Mouse (Mus musculus) lung, embryonic 16.5 days (tissue): ENCODE measurements around the gene Olfr1195. TPM values are rescaled to one million over a fixed set of nuclear protein-coding genes. Genes with fewer than 3 reads are reported as not detected.
"Not testable (repeated sequence)": the region's sequence is repeated elsewhere in the genome, so short reads cannot be mapped to it uniquely, and the experiment has no call there.

Experiments used
- ATAC-seq: fragments of 200-750 bp; cut with Nextera tagmentation; 2 replicates; pipeline ENCODE4 v1.8.0; 2017; ENCODE audit warnings: low read depth, mild to moderate bottlenecking, moderate library complexity
- H3K27ac ChIP-seq: fragments of 300-500 bp; sonication (generic); 2 replicates; pipeline ENCODE4 v1.5.1; 2014; ENCODE audit warnings: mild to moderate bottlenecking, control low read depth, low read length
- H3K27me3 ChIP-seq: fragments of 300-500 bp; sonication (generic); 2 replicates; pipeline ENCODE4 v1.6.1; 2014; ENCODE audit warnings: low read depth, low read length, mixed read lengths; ENCODE audit not compliant: control insufficient read depth, insufficient read depth
- H3K36me3 ChIP-seq: fragments of 300-500 bp; sonication (generic); 2 replicates; pipeline ENCODE4 v1.6.1; 2014; ENCODE audit warnings: low read length; ENCODE audit not compliant: control insufficient read depth, insufficient read depth
- H3K4me1 ChIP-seq: fragments of 300-500 bp; sonication (generic); replicated peaks from 2 replicates; pipeline ENCODE4 v1.6.1; 2014; ENCODE audit warnings: low read length, mixed read lengths; ENCODE audit not compliant: control insufficient read depth, insufficient read depth
- H3K4me2 ChIP-seq: fragments of 300-500 bp; sonication (generic); 2 replicates; pipeline ENCODE4 v1.6.1; 2014; ENCODE audit warnings: low read depth, low read length, control low read depth
- H3K4me3 ChIP-seq: fragments of 300-500 bp; sonication (generic); 2 replicates; pipeline ENCODE4 v1.5.1; 2014; ENCODE audit warnings: mild to moderate bottlenecking, low read length, control low read depth
- H3K9ac ChIP-seq: fragments of 300-500 bp; sonication (generic); 2 replicates; pipeline ENCODE4 v1.6.1; 2014; ENCODE audit warnings: low read length, control low read depth
- H3K9me3 ChIP-seq: fragments of 300-500 bp; sonication (generic); 2 replicates; pipeline ENCODE4 v1.6.1; 2016; ENCODE audit warnings: low read length; ENCODE audit not compliant: control insufficient read depth
- WGBS: fragments of 180-500 bp; shearing (Covaris S2); extraction: QIAGEN DNeasy Blood & Tissue Kit; methylation state at CpG from one replicate; pipeline ENCODE4 v1.1.7; 2014; 5-methylcytosine and 5-hydroxymethylcytosine counted together
- polyA plus RNA-seq: library from polyadenylated mRNA; unstranded; fragments of >200 nt; fragmentation: Nextera tagmentation; extraction: Ambion mirVana; gene quantifications from 2 replicates; pipeline ENCODE4 v1.2.1, GENCODE M21; 2015

Gene Olfr1195
- not detected in 2 replicates for polyA plus RNA-seq

- Histone ChIP-seq H3K9me3 (no peaks in the 10 kb centered on the region), H3K4me1 (no peaks in the 10 kb centered on the region), H3K36me3 (no peaks in the 10 kb centered on the region), H3K9ac (no peak within 1 kb of the TSS), H3K27ac (no peak within 1 kb of the TSS), H3K4me2 (no peak within 1 kb of the TSS), H3K4me3 (no peak within 1 kb of the TSS), H3K27me3 (no peaks in the 10 kb centered on the region)
- ATAC-seq: no peak
Observed at GRCm38 (mm10) chr2:88689087-88689486, at the start of gene Olfr1195. Olfr1195 (minus strand) TSS chr2:88689187.

GRCm38 (mm10) chr2:88732266-88732665 is 43.3 kb upstream of the Olfr1195 start, which contains the start of gene Olfr1197:
Olfr1197 (minus strand) TSS chr2:88732366.
- H3K9ac ChIP-seq: no peak within 1 kb of the TSS
- no peak within 1 kb of the TSS for H3K27ac ChIP-seq
- no peaks in the 10 kb centered on the region for H3K36me3 ChIP-seq
- no peak within 1 kb of the TSS for H3K4me2 ChIP-seq
- 80% methylated on average over 1 of the region's 1 CpGs for WGBS
- no peaks in the 10 kb centered on the region for H3K9me3 ChIP-seq
- H3K4me1 ChIP-seq: no peaks in the 10 kb centered on the region
- no peak within 1 kb of the TSS for H3K4me3 ChIP-seq
- no peak for ATAC-seq
- H3K27me3 ChIP-seq: no peaks in the 10 kb centered on the region

DNA sequence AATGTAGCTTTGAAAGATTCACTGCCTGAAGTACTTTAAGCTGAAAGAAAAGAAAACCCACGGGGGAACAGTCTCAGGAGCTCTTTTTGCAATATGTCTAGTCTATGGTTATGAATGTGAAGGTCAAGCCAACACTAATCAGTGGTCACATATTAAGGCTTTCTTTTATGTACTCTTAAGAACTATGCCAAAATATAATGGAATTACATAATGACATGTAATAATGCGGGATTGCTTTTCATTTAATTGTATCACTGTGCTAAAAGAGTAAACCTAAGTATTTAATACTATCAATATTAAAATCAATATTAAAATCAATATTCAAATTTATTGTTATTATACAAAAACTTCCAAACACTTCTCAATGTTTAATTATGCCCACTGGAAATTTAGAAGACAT is 15.5 kb upstream of the Olfr1195 start, which contains the start of gene Olfr1196:
TSS of gene Olfr1196 (minus strand) at position 101 of the 400 bp plus-strand sequence.
- no peak within 1 kb of the TSS for H3K9ac ChIP-seq
- H3K27me3 ChIP-seq: no peaks in the 10 kb centered on the region
- H3K27ac ChIP-seq: no peak within 1 kb of the TSS
- WGBS: 80% methylated on average over 2 of the region's 2 CpGs
- no peaks in the 10 kb centered on the region for H3K4me1 ChIP-seq
- H3K4me3 ChIP-seq: no peak within 1 kb of the TSS
- H3K36me3 ChIP-seq: no peaks in the 10 kb centered on the region
- ATAC-seq: no peak
- H3K4me2 ChIP-seq: no peak within 1 kb of the TSS
- H3K9me3 ChIP-seq: no peaks in the 10 kb centered on the region

GRCm38 (mm10) chr2:88675328-88675727 is 13.7 kb downstream of the Olfr1195 start, which contains the start of gene Olfr1193:
Olfr1193 (plus strand) TSS chr2:88675628.
- H3K27me3 ChIP-seq, H3K27ac ChIP-seq, H3K4me3 ChIP-seq, H3K4me1 ChIP-seq, H3K9me3 ChIP-seq, H3K9ac ChIP-seq, ATAC-seq, H3K4me2 ChIP-seq, H3K36me3 ChIP-seq: not testable (repeated sequence)

DNA sequence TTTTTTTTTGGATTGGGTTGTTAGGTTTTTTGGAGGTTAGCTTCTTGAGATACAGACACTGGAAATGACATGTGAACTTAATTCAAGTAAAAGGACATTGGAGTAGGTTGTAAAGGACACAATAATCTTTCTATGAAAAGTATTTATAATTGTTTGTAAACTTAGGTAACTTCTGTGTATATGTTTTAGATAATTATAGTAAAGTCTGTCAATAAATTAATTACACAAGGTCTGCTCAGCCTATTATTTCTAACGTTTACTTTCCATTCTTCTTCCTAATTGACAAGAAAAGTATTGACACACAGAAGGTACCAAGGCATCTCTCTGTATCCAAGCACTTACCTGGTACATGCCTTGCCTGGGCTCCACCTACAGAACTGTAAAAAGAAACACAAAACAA is 40.8 kb downstream of the Olfr1195 start, which contains the start of gene Olfr1192-ps1:
TSS of gene Olfr1192-ps1 (plus strand) at position 301 of the 400 bp plus-strand sequence.
- Histone ChIP-seq H3K9me3 (no peaks in the 10 kb centered on the region), H3K36me3 (no peaks in the 10 kb centered on the region), H3K4me1 (no peaks in the 10 kb centered on the region), H3K27me3 (no peaks in the 10 kb centered on the region), H3K4me2 (no peak within 1 kb of the TSS), H3K4me3 (no peak within 1 kb of the TSS), H3K9ac (no peak within 1 kb of the TSS), H3K27ac (no peak within 1 kb of the TSS)
- WGBS: 25% methylated on average over 1 of the region's 1 CpGs
- ATAC-seq: no peak

- not testable (repeated sequence) for H3K36me3 ChIP-seq, ATAC-seq, H3K9ac ChIP-seq, H3K4me1 ChIP-seq, H3K4me3 ChIP-seq, H3K27me3 ChIP-seq, H3K9me3 ChIP-seq, H3K4me2 ChIP-seq, H3K27ac ChIP-seq
- WGBS: 84% methylated on average over 1 of the region's 1 CpGs
Observed at GRCm38 (mm10) chr2:88640242-88640641, 48.7 kb downstream of the Olfr1195 start, which contains the start of gene Olfr1191-ps1. Olfr1191-ps1 (plus strand) TSS chr2:88640542.

Other genes with a start within 250 kb of the Olfr1195 start
- gene Gm13757, start 240.1 kb downstream of the Olfr1195 start, polyA plus RNA-seq: not detected in 2 replicates
- not detected in 2 replicates for gene Olfr1183, start 234.3 kb downstream of the Olfr1195 start, polyA plus RNA-seq
- gene Olfr1184, start 205.6 kb downstream of the Olfr1195 start, polyA plus RNA-seq: not detected in 2 replicates
- gene Olfr1185-ps1, start 195.9 kb downstream of the Olfr1195 start, polyA plus RNA-seq: not detected in 2 replicates
- gene Olfr1186, start 170.6 kb downstream of the Olfr1195 start, polyA plus RNA-seq: not detected in 2 replicates
- gene Olfr1188, start 132.3 kb downstream of the Olfr1195 start, polyA plus RNA-seq: not detected in 2 replicates
- gene Olfr1189, start 102.7 kb downstream of the Olfr1195 start, polyA plus RNA-seq: not detected in 2 replicates
- not detected in 2 replicates for gene Olfr1191-ps1, start 48.6 kb downstream of the Olfr1195 start, polyA plus RNA-seq
- gene Olfr1192-ps1, start 40.7 kb downstream of the Olfr1195 start, polyA plus RNA-seq: not detected in 2 replicates
- not detected in 2 replicates for gene Olfr1193, start 13.6 kb downstream of the Olfr1195 start, polyA plus RNA-seq
- gene Olfr1196, start 15.4 kb upstream of the Olfr1195 start, polyA plus RNA-seq: not detected in 2 replicates
- gene Olfr1197, start 43.2 kb upstream of the Olfr1195 start, polyA plus RNA-seq: not detected in 2 replicates
- gene Olfr1198, start 62.2 kb upstream of the Olfr1195 start, polyA plus RNA-seq: not detected in 2 replicates
- gene Olfr1199, start 71.3 kb upstream of the Olfr1195 start, polyA plus RNA-seq: not detected in 2 replicates
- not detected in 2 replicates for gene Olfr1200, start 81.3 kb upstream of the Olfr1195 start, polyA plus RNA-seq
- gene Olfr1201, start 103.8 kb upstream of the Olfr1195 start, polyA plus RNA-seq: not detected in 2 replicates
- gene Olfr1202, start 125.3 kb upstream of the Olfr1195 start, polyA plus RNA-seq: not detected in 2 replicates
- not detected in 2 replicates for gene Olfr1205, start 140.6 kb upstream of the Olfr1195 start, polyA plus RNA-seq
- gene Olfr1204, start 160.1 kb upstream of the Olfr1195 start, polyA plus RNA-seq: not detected in 2 replicates
- not detected in 2 replicates for gene Olfr1206, start 174.0 kb upstream of the Olfr1195 start, polyA plus RNA-seq
- not detected in 2 replicates for gene Olfr1208, start 213.1 kb upstream of the Olfr1195 start, polyA plus RNA-seq
- gene Olfr1209, start 226.0 kb upstream of the Olfr1195 start, polyA plus RNA-seq: not detected in 2 replicates
- not detected in 2 replicates for gene Olfr1211, start 248.9 kb upstream of the Olfr1195 start, polyA plus RNA-seq